Mouse (Mus musculus) intestine, embryonic 16.5 days (tissue): ENCODE data around the gene Asna1. TPM values are rescaled to one million over a fixed set of nuclear protein-coding genes. Genes with fewer than 3 reads are reported as not detected.

Source experiments
- ATAC-seq: fragments of 200-750 bp; cut with Nextera tagmentation; 2 replicates; pipeline ENCODE4 v1.8.0; 2017; ENCODE audit warnings: moderate TSS enrichment, moderate library complexity
- H3K27ac ChIP-seq: fragments of 300-500 bp; sonication (generic); 2 replicates; pipeline ENCODE4 v1.5.1; 2014; ENCODE audit warnings: mild to moderate bottlenecking, low read length
- H3K27me3 ChIP-seq: fragments of 300-500 bp; sonication (generic); replicated peaks from 2 replicates; pipeline ENCODE4 v1.6.1; 2014; ENCODE audit warnings: low read length, control low read depth, mixed read lengths; ENCODE audit not compliant: control insufficient read depth, insufficient read depth
- H3K36me3 ChIP-seq: fragments of 300-500 bp; sonication (generic); 2 replicates; pipeline ENCODE4 v1.6.1; 2014; ENCODE audit warnings: low read length, control low read depth; ENCODE audit not compliant: control insufficient read depth, insufficient read depth
- H3K4me1 ChIP-seq: fragments of 300-500 bp; sonication (generic); 2 replicates; pipeline ENCODE4 v1.6.1; 2014; ENCODE audit warnings: low read length, control low read depth, mixed read lengths; ENCODE audit not compliant: control insufficient read depth, insufficient read depth
- H3K4me2 ChIP-seq: fragments of 300-500 bp; sonication (generic); 2 replicates; pipeline ENCODE4 v1.6.1; 2014; ENCODE audit warnings: low read depth, low read length, control low read depth
- H3K4me3 ChIP-seq: fragments of 300-500 bp; sonication (generic); 2 replicates; pipeline ENCODE4 v1.5.1; 2014; ENCODE audit warnings: mild to moderate bottlenecking, low read length
- H3K9ac ChIP-seq: fragments of 300-500 bp; sonication (generic); 2 replicates; pipeline ENCODE4 v1.6.1; 2014; ENCODE audit warnings: low read depth, low read length
- H3K9me3 ChIP-seq: fragments of 300-500 bp; sonication (generic); 2 replicates; pipeline ENCODE4 v1.6.1; 2016; ENCODE audit warnings: low read length, control low read depth; ENCODE audit not compliant: control insufficient read depth
- WGBS: fragments of 180-500 bp; shearing (Covaris S2); extraction: QIAGEN DNeasy Blood & Tissue Kit; methylation state at CpG from one replicate; pipeline ENCODE4 v1.1.7; 2014; 5-methylcytosine and 5-hydroxymethylcytosine counted together
- polyA plus RNA-seq: library from polyadenylated mRNA; unstranded; fragments of >200 nt; fragmentation: Nextera tagmentation; extraction: Ambion mirVana; gene quantifications from 2 replicates; pipeline ENCODE4 v1.2.1, GENCODE M21; 2015

Gene Asna1
- polyA plus RNA-seq, 1 experiment from 2014 or later: 144 TPM

DNA sequence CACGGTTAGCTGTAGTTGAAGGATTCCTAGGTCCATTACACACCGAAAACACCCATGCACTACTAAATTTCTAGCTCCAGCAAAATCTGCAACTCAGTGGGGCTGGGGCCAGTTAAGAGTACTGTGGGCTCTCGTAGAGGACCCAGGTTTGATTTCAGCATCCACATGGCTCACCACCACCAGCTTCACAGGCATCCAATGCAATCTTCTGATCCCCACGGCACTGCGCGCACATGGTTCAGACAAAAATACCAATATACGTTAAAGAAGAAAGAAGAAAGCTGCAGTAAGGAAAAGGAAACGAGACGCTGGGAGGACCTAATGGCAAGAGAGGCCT lies 11.3 kb upstream of the Asna1 start:
- Histone ChIP-seq H3K36me3 (peaks cover 14% of the 10 kb centered on the region), H3K9me3 (no peaks in the 10 kb centered on the region), H3K4me3 (peak overlapping the region; percentile 84), H3K4me2 (peak overlapping the region; percentile 81), H3K27me3 (no peaks in the 10 kb centered on the region), H3K4me1 (peaks cover 16% of the 10 kb centered on the region), H3K9ac (peak overlapping the region; percentile 75), H3K27ac (peak overlapping the region; percentile 84)
- ATAC-seq: peak; percentile 17
- WGBS: under 1% methylated on average over 9 of the region's 9 CpGs

DNA sequence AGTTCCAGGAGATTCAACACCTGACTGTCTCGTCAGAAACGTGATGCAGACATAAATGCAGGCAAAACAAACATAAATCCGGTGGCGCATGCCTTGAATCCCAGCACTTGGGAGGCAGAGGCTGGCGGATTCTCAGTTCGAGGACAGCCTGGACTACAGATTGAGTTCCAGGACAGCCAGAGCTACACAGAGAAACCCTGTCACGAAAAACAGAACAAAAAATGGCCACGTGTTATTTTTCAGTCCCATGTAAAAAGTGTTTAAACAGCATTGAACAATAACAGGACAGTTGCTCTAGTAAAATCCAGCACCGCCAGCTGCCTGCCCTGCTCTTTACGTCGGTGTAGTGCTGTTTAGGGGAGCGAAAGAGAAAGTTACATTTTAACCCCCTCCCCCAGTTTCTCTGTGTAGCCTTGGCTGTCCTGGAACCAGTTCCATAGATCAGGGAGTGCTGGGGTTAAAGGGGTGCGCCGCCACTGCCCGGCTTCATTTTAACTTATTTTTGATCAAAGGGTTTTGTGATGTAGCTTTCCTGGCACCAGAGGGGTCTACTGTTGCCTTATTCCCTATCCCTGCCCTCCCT lies 10.7 kb upstream of the Asna1 start:
- H3K4me3 ChIP-seq: peak overlapping the region; percentile 84
- H3K9ac ChIP-seq: peak overlapping the region; percentile 75
- ATAC-seq: peak; percentile 24; the same call in 1 of the 2 replicates
- H3K9me3 ChIP-seq: no peaks in the 10 kb centered on the region
- peaks cover 14% of the 10 kb centered on the region for H3K36me3 ChIP-seq
- WGBS: under 1% methylated on average over 15 of the region's 15 CpGs
- no peaks in the 10 kb centered on the region for H3K27me3 ChIP-seq
- H3K4me1 ChIP-seq: peaks cover 16% of the 10 kb centered on the region
- peak overlapping the region; percentile 81 for H3K4me2 ChIP-seq
- H3K27ac ChIP-seq: peak overlapping the region; percentile 84

DNA sequence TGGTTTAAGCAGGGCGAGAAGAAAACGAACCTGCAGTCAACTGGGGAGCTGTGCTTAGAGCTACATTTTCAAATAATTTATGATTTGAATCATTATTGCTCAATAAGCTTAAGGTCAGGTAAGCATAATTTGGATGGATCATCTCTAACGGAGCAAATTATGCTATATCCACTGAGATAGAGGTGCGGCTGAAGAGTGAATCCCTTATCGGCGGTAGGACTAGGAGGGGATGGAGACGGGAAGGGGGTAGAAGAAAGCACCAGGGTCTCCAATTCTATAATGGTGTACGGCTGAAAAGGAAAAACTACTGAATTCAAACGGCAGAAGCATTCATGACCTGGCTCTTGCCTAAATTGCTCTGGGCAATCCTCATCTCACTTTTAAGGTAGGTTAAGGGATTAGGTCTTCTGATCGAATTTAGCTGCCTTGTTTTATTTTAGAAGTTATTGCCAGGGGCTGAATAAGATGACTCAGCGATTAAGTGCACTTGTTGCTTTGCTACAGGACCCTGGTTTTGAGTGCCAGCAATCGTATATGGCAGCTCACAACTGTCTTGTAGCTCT lies 10.2 kb upstream of the Asna1 start:
- Histone ChIP-seq H3K4me1 (peaks cover 16% of the 10 kb centered on the region), H3K27me3 (no peaks in the 10 kb centered on the region), H3K4me3 (peak overlapping the region; percentile 84), H3K27ac (peak overlapping the region; percentile 84), H3K9ac (peak overlapping the region; percentile 75), H3K9me3 (no peaks in the 10 kb centered on the region), H3K36me3 (peaks cover 9% of the 10 kb centered on the region), H3K4me2 (peak overlapping the region; percentile 81)
- no peak for ATAC-seq
- WGBS: 3% methylated on average over 12 of the region's 12 CpGs

DNA sequence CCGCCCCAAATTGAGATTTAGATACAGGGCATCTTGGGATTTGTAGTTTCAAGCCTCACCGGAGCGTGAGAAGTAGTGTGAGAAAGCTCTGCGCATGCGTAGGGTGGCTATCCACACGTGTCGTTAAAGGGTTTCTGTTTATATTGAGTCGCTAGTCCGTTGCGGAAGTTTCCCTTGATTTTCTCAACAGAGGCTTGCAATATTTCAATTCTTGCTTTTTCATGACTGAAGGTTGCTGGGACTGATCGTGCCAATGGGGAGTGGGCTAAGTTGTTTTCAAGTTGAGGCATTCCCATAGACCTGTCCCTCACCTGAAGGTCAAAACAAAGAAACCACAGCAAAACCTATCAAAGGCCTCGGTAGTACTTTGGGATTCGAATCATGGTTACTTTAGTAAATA lies 9.7 kb upstream of the Asna1 start:
- Histone ChIP-seq H3K36me3 (peaks cover 13% of the 10 kb centered on the region), H3K9ac (peak overlapping the region; percentile 75), H3K9me3 (no peaks in the 10 kb centered on the region), H3K4me3 (peak overlapping the region; percentile 84), H3K27me3 (no peaks in the 10 kb centered on the region), H3K4me2 (peak overlapping the region; percentile 81), H3K27ac (peak overlapping the region; percentile 84), H3K4me1 (peaks cover 16% of the 10 kb centered on the region)
- no peak for ATAC-seq
- WGBS: 1% methylated on average over 13 of the region's 13 CpGs

DNA sequence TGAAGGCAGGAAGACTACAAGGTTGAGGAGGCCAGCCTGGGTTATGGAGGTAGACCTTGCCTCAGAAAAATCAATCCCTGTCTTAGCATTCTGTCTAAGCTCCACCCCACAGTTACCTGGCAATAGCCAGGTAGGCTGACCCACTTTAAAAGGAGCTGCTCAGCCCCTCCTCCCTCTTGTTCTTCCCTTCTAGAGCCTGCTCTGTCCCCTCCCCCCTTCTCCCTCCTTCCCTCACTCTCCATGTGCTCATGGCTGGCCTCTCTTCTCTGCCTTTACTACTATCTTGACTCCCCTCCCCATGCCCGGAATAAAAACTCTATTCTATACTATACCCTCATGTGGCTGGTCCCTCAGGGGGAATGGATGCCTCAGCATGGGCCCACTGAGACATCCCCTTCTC lies 8.8 kb upstream of the Asna1 start:
- Histone ChIP-seq H3K4me2 (no peak overlapping the region), H3K27ac (no peak overlapping the region), H3K9ac (no peak overlapping the region), H3K9me3 (no peaks in the 10 kb centered on the region), H3K27me3 (no peaks in the 10 kb centered on the region), H3K4me3 (no peak overlapping the region), H3K4me1 (peaks cover 20% of the 10 kb centered on the region), H3K36me3 (peaks cover 15% of the 10 kb centered on the region)
- no peak for ATAC-seq
- 48% methylated on average over 1 of the region's 1 CpGs for WGBS

DNA sequence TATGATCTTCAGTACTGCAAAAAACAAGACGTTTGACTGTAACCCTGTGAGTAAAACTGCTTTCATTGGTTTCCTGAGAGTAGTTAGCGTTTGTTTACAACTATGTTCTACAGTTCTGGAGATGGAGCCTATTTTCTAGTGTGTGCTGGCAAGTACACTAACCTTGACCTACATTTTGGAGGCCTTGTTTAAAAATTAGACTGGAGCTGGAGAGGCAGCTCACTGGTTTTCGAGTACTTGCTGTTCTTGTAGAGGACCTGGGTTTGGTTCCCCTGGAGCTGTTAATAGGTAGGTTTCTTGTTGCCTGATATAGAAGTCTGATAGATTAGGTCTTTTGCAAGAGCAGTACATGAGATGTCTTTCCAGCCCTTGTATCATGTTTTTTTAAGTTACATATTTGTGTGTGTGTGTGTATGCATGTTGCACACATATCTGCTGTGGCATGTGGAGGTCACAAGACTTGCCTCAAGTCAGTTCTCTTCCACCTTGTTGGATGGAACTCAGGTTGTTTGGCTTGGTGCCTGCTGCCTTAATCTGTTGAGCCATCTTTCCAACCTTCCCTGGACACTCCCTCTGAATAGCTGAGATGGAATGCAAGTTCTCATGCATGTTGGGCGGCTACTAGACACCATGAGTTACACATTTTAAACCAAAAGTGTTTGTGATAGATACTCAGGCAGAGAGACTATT lies 7.7 kb upstream of the Asna1 start:
- Histone ChIP-seq H3K27ac (no peak overlapping the region), H3K27me3 (no peaks in the 10 kb centered on the region), H3K36me3 (peaks cover 15% of the 10 kb centered on the region), H3K9ac (no peak overlapping the region), H3K9me3 (no peaks in the 10 kb centered on the region), H3K4me2 (no peak overlapping the region), H3K4me3 (no peak overlapping the region), H3K4me1 (peaks cover 24% of the 10 kb centered on the region)
- 76% methylated on average over 4 of the region's 4 CpGs for WGBS
- no peak for ATAC-seq

DNA sequence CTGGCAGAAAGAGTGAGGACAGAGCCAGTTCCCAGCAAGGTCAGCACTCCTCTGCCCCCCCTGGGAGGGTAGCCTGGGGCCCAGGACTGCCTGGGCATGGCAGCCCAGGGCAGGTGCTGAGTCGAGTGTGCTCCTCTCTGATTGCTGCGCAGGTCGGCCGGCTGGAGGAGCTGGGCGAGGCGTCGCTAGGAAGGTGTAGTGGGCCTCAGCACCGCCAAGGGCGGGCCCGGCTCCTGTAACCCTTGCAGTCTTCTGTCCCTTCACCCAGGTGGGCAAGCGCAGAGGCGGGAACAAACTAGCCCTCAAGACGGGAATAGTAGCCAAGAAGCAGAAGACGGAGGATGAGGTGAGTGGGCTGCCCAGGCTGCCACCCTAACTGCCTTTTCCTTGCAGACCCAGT lies 4.2 kb upstream of the Asna1 start:
- Histone ChIP-seq H3K27me3 (no peaks in the 10 kb centered on the region), H3K4me2 (peak overlapping the region; percentile 54), H3K4me1 (peaks cover 26% of the 10 kb centered on the region), H3K27ac (0 out of 2 replicates have a peak overlapping the region, but pooled peaks have one; percentile 19), H3K4me3 (peak overlapping the region; percentile 97; the same call in 1 of the 2 replicates), H3K9me3 (no peaks in the 10 kb centered on the region), H3K9ac (peak overlapping the region; percentile 99; the same call in 1 of the 2 replicates), H3K36me3 (peaks cover 15% of the 10 kb centered on the region)
- no peak for ATAC-seq
- WGBS: 71% methylated on average over 14 of the region's 14 CpGs

DNA sequence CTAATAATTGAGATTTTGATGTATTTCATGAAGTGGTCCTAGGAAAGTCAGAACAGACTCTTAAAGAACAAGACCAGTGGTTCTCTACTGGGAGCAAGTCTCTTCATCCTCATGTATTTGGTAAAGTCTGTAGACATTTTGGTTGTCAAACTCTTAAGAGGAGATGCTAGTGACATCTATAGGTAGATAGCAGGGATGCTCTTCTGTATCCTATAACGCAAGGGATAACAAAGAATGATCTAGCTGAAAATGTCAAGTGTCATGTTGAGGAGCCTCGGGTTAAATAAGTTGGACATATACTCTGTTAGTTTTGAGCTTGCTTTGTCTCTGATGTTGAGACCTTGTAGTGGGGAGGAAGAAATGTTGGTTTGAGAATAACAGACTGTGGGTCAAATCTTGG lies 2.8 kb upstream of the Asna1 start:
- 20% methylated on average over 2 of the region's 2 CpGs for WGBS
- H3K27ac ChIP-seq: no peak overlapping the region
- peaks cover 33% of the 10 kb centered on the region for H3K4me1 ChIP-seq
- peaks cover 15% of the 10 kb centered on the region for H3K36me3 ChIP-seq
- ATAC-seq: no peak
- H3K4me3 ChIP-seq: peak overlapping the region; percentile 97
- H3K4me2 ChIP-seq: peak overlapping the region; percentile 54
- no peaks in the 10 kb centered on the region for H3K27me3 ChIP-seq
- no peaks in the 10 kb centered on the region for H3K9me3 ChIP-seq
- H3K9ac ChIP-seq: peak overlapping the region; percentile 99

DNA sequence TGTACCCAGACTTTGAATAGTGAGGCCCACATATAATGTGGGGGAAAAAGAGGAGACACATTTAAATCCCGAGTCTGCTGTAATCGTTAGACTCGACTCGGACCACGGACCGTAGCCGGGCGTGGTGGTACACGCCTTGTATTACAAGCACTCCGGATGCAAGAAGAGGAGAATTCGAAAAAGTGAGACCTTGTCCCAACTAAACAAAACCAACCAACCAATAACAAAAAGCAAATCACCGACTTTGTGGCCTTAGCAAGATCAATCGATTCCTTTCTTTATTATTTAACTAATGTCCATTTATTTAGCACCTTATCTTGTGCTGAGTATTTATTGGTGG lies 2.4 kb upstream of the Asna1 start:
- Histone ChIP-seq H3K9ac (peak overlapping the region; percentile 99), H3K4me1 (peaks cover 33% of the 10 kb centered on the region), H3K27me3 (no peaks in the 10 kb centered on the region), H3K27ac (peak overlapping the region; percentile 90), H3K9me3 (no peaks in the 10 kb centered on the region), H3K4me3 (peak overlapping the region; percentile 97), H3K4me2 (peak overlapping the region; percentile 54), H3K36me3 (peaks cover 15% of the 10 kb centered on the region)
- under 1% methylated on average over 13 of the region's 13 CpGs for WGBS
- no peak for ATAC-seq
